In the genomic region with DNA sequence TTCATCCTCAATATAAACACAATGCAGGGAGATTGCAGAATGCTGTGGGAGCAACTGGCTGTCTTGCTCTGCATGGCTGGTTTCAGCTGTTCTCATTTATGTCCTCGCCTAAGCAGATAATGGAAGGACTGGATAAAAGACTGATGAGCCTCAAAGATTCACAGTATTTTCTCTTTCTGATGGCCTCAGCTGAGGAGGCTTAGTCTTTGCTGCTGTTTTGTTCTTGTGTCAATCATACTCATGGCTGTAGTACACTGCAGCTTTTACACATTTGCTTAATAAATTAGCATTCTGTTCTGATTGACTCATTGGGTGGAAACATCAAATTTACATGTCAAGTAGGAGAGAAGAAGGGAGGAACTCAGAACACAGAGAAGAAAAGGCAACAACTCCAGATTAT, we compare ENCODE assay signal across 24 mouse cellular contexts.
"Had no signal": no experiment of that assay in that cellular context is flagged by ENCODE, and none has a peak within 500 bp of the region (broad histone marks: within the 10 kb centered on the region; RNA-seq: fewer than 3 reads in every experiment).

No protein-coding gene starts in this region.

- H3K4me1 ChIP-seq: limb, embryonic 12.5 days; limb, embryonic 15.5 days had no signal

- ATAC-seq: liver, postnatal 0 days; midbrain, embryonic 15.5 days had no signal

- H3K4me2 ChIP-seq: limb, embryonic 12.5 days; limb, embryonic 15.5 days; liver, embryonic 11.5 days; lung, embryonic 14.5 days; midbrain, embryonic 15.5 days; neural tube, embryonic 12.5 days; neural tube, embryonic 15.5 days had no signal

- H3K9me3 ChIP-seq: limb, embryonic 12.5 days; limb, embryonic 15.5 days; megakaryocyte, embryonic 14.5 days; midbrain, embryonic 10.5 days; midbrain, embryonic 15.5 days; neural tube, embryonic 12.5 days; neural tube, embryonic 15.5 days had no signal

- H3K9ac ChIP-seq: limb, embryonic 12.5 days; limb, embryonic 15.5 days; liver, embryonic 14.5 days; liver, postnatal 0 days; lung, embryonic 14.5 days; midbrain, embryonic 15.5 days; neural tube, embryonic 12.5 days; neural tube, embryonic 15.5 days had no signal

- H3K27ac ChIP-seq: left cerebral cortex, adult 2 months; limb, embryonic 12.5 days; limb, embryonic 15.5 days; liver, embryonic 14.5 days; midbrain, embryonic 10.5 days; midbrain, embryonic 15.5 days; neural tube, embryonic 12.5 days; neural tube, embryonic 15.5 days; stomach, postnatal 0 days had no signal

- H3K27me3 ChIP-seq: limb, embryonic 15.5 days; midbrain, embryonic 15.5 days; neural tube, embryonic 12.5 days; neural tube, embryonic 15.5 days had no signal

- H3K4me3 ChIP-seq: left cerebral cortex, adult 2 months; limb, embryonic 12.5 days; limb, embryonic 15.5 days; megakaryocyte, embryonic 14.5 days; midbrain, embryonic 10.5 days; midbrain, embryonic 15.5 days; neural tube, embryonic 12.5 days; neural tube, embryonic 15.5 days had no signal

- DNase-seq: kidney, postnatal 10 days; kidney, postnatal 36 days; layer of hippocampus, postnatal 36 days; liver, postnatal 0 days; lung, embryonic 14.5 days; lung, postnatal 10 days; lung, postnatal 36 days; right cerebral cortex, adult 18-20 months; right cerebral cortex, postnatal 14 days; right cerebral cortex, postnatal 4 days; thymus, adult 2 months; thymus, postnatal 14 days; thymus, postnatal 4 days had no signal

- H3K36me3 ChIP-seq: limb, embryonic 12.5 days; limb, embryonic 15.5 days; midbrain, embryonic 10.5 days; midbrain, embryonic 15.5 days; neural tube, embryonic 12.5 days; neural tube, embryonic 15.5 days had no signal
